Mouse (Mus musculus) brain, embryonic 14.5 days (tissue): ENCODE results near the gene Pld3.

ENCODE experiments used
- CTCF ChIP-seq: fragments of 200-500 bp; IDR thresholded peaks from 2 replicates; pipeline ENCODE4 v1.5.1; 2012; ENCODE audit warnings: inconsistent platforms, mild to moderate bottlenecking, moderate library complexity, borderline replicate concordance; ENCODE audit not compliant: insufficient read depth, insufficient read length; ENCODE audit errors: extremely low read depth
- POLR2A ChIP-seq: fragments of 200-500 bp; IDR thresholded peaks from 2 replicates; pipeline ENCODE4 v1.6.1; 2012; ENCODE audit warnings: mild to moderate bottlenecking, inconsistent platforms, borderline replicate concordance; ENCODE audit not compliant: poor library complexity, insufficient read depth, insufficient read length, severe bottlenecking; ENCODE audit errors: extremely low read depth

- TF ChIP-seq CTCF (no peak), POLR2A (no peak)
Observed at GRCm38 (mm10) chr7:27540935-27541334, 12.1 kb downstream of the Pld3 start.
